Mouse (Mus musculus) thymus, adult 18-20 months (tissue): ENCODE results near the gene Limch1.

Source experiments
- DNase-seq, 2 experiments: peaks; one replicate each; pipeline ENCODE4 v3.0.0; 2022; ENCODE audit warnings: mixed read lengths in 2 of 2

The Limch1 gene

GRCm38 (mm10) chr5:66836892-66837291, 91.3 kb downstream of the Limch1 start:
- no peak for DNase-seq

- DNase-seq, result no peak
Observed at GRCm38 (mm10) chr5:66841971-66842370, 96.3 kb downstream of the Limch1 start.

GRCm38 (mm10) chr5:66842776-66843175, 97.1 kb downstream of the Limch1 start:
- DNase-seq, result no peak

GRCm38 (mm10) chr5:66848136-66848535, 102.5 kb downstream of the Limch1 start:
- DNase-seq, result no peak

- DNase-seq, result no peak
Observed at GRCm38 (mm10) chr5:66849148-66849547, 103.5 kb downstream of the Limch1 start.

- DNase-seq, result no peak
Observed at GRCm38 (mm10) chr5:66850721-66851251, 105.2 kb downstream of the Limch1 start.

GRCm38 (mm10) chr5:66851708-66852107, 106.1 kb downstream of the Limch1 start:
- DNase-seq, result no peak

- DNase-seq, result no peak
Observed at GRCm38 (mm10) chr5:66854263-66854662, 108.6 kb downstream of the Limch1 start.

- no peak for DNase-seq
Observed at GRCm38 (mm10) chr5:66855358-66856107, 109.9 kb downstream of the Limch1 start.

- DNase-seq, result no peak
Observed at GRCm38 (mm10) chr5:66859506-66859905, 113.9 kb downstream of the Limch1 start.

- DNase-seq, result no peak
Observed at GRCm38 (mm10) chr5:66861232-66862035, 115.8 kb downstream of the Limch1 start.

- no peak for DNase-seq
Observed at GRCm38 (mm10) chr5:66862151-66862550, 116.5 kb downstream of the Limch1 start.

- DNase-seq, result no peak
Observed at GRCm38 (mm10) chr5:66865229-66865628, 119.6 kb downstream of the Limch1 start.

- DNase-seq, result no peak
Observed at GRCm38 (mm10) chr5:66866019-66866418, 120.4 kb downstream of the Limch1 start.

GRCm38 (mm10) chr5:66869545-66869944, 123.9 kb downstream of the Limch1 start:
- no peak for DNase-seq

GRCm38 (mm10) chr5:66871521-66872050, 126.0 kb downstream of the Limch1 start:
- DNase-seq, result no peak

GRCm38 (mm10) chr5:66872053-66872452, 126.4 kb downstream of the Limch1 start:
- DNase-seq, result no peak

- no peak for DNase-seq
Observed at GRCm38 (mm10) chr5:66872681-66873080, 127.1 kb downstream of the Limch1 start.

GRCm38 (mm10) chr5:66876018-66876805, 130.6 kb downstream of the Limch1 start:
- DNase-seq, result no peak

GRCm38 (mm10) chr5:66877066-66877465, 131.4 kb downstream of the Limch1 start:
- no peak for DNase-seq

GRCm38 (mm10) chr5:66881901-66882341, 136.3 kb downstream of the Limch1 start:
- no peak for DNase-seq

GRCm38 (mm10) chr5:66882718-66883117, 137.1 kb downstream of the Limch1 start:
- DNase-seq, result no peak

GRCm38 (mm10) chr5:66884505-66884904, 138.9 kb downstream of the Limch1 start:
- no peak for DNase-seq
